Mouse (Mus musculus) heart, adult 2 months (tissue): ENCODE results near the gene Mtx1.

ENCODE experiments used
- CTCF ChIP-seq: fragments of 200-600 bp; IDR thresholded peaks from 2 replicates; pipeline ENCODE4 v1.8.1; 2022; ENCODE audit warnings: antibody characterized with exemption, mild to moderate bottlenecking, moderate library complexity
- EP300 ChIP-seq: fragments of 200-500 bp; IDR thresholded peaks from 2 replicates; pipeline ENCODE4 v1.6.1; 2011; ENCODE audit warnings: low read depth, low read length, control low read depth; ENCODE audit not compliant: insufficient read depth
- POLR2A ChIP-seq: fragments of 200-500 bp; IDR thresholded peaks from 2 replicates; pipeline ENCODE4 v1.6.1; 2011; ENCODE audit warnings: mild to moderate bottlenecking, low read depth, low read length, control low read depth; ENCODE audit not compliant: insufficient read depth

DNA sequence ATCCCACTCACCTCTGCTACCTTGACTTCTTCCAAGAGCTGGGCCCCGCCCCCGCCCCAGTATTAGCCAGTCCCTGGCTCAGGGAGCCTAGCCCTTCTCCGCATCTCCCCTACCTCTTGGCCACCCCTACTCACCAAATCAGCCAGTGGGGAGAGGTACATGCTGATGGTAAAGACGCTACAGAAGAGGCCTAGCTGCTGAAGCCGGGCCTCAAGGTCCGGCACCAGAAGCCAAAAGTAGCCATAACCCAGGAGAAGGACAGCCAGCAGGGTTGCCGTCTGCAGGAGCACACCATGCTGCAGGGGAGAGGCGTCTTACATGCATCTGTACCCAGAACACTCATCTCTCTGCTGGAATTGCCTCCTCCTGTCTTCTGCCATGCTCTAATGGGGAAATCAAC is 42.0 kb upstream of the Mtx1 start:
- TF ChIP-seq CTCF (no peak), POLR2A (no peak), EP300 (no peak)
